Mouse (Mus musculus): ENCODE data around the gene Ugt1a8. TPM values are rescaled to one million over a fixed set of nuclear protein-coding genes. Genes with fewer than 3 reads are reported as not detected.

Ugt1a8 gene
- total and polyA plus RNA-seq, 3 experiments: not detected

GRCm38 (mm10) chr1:88260604-88261377, 173.2 kb downstream of the Ugt1a8 start:
- no peaks in the 10 kb centered on the region for H3K36me3 ChIP-seq (ENCODE audit: control insufficient read depth, insufficient read depth, low read length)
- peak in 1 of 2 experiments; percentile 29 for DNase-seq
- H3K27me3 ChIP-seq (ENCODE audit: control insufficient read depth, insufficient read depth, low read length): no peaks in the 10 kb centered on the region
- H3K4me1 ChIP-seq (ENCODE audit: control insufficient read depth, insufficient read depth, low read length): peaks cover 3% of the 10 kb centered on the region
- 83% methylated on average over 10 of the region's 10 CpGs for WGBS
- H3K79me2 ChIP-seq (replicated peaks; ENCODE audit: control insufficient read depth, insufficient read depth, low read length): no peaks in the 10 kb centered on the region
- H3K4me3 ChIP-seq: no peak overlapping the region
- no peak for TF ChIP-seq CTCF (IDR thresholded peaks at IDR 0.05)
- intact Hi-C loops (cut with DNase I): no loop called here
- no peak overlapping the region for H3K9ac ChIP-seq (ENCODE audit: low read depth, low read length)
- H3K27ac ChIP-seq: no peak overlapping the region

GRCm38 (mm10) chr1:88261706-88262105, 174.1 kb downstream of the Ugt1a8 start:
- intact Hi-C loops (cut with DNase I): no loop called here
- 83% methylated on average over 7 of the region's 7 CpGs for WGBS
- Histone ChIP-seq H3K27ac (no peak overlapping the region), H3K27me3 (ENCODE audit: control insufficient read depth, insufficient read depth, low read length) (no peaks in the 10 kb centered on the region), H3K79me2 (replicated peaks; ENCODE audit: control insufficient read depth, insufficient read depth, low read length) (no peaks in the 10 kb centered on the region), H3K4me1 (ENCODE audit: control insufficient read depth, insufficient read depth, low read length) (peaks cover 3% of the 10 kb centered on the region), H3K9ac (ENCODE audit: low read depth, low read length) (no peak overlapping the region), H3K36me3 (ENCODE audit: control insufficient read depth, insufficient read depth, low read length) (no peaks in the 10 kb centered on the region), H3K4me3 (no peak overlapping the region)
- TF ChIP-seq EP300 (IDR thresholded peaks at IDR 0.05; ENCODE audit: insufficient read depth, low read depth, low read length) (no peak), CTCF (IDR thresholded peaks at IDR 0.05) (no peak), POLR2A (IDR thresholded peaks at IDR 0.05; ENCODE audit: insufficient read depth, low read depth, low read length) (no peak)
- DNase-seq: no peak

GRCm38 (mm10) chr1:88262255-88262654, 174.6 kb downstream of the Ugt1a8 start:
- peak in 1 of 2 experiments; percentile 40 for DNase-seq
- Histone ChIP-seq H3K27ac (no peak overlapping the region), H3K36me3 (ENCODE audit: control insufficient read depth, insufficient read depth, low read length) (no peaks in the 10 kb centered on the region), H3K79me2 (replicated peaks; ENCODE audit: control insufficient read depth, insufficient read depth, low read length) (no peaks in the 10 kb centered on the region), H3K4me1 (ENCODE audit: control insufficient read depth, insufficient read depth, low read length) (peaks cover 3% of the 10 kb centered on the region), H3K4me3 (no peak overlapping the region), H3K9ac (ENCODE audit: low read depth, low read length) (no peak overlapping the region), H3K27me3 (ENCODE audit: control insufficient read depth, insufficient read depth, low read length) (no peaks in the 10 kb centered on the region)
- 75% methylated on average over 4 of the region's 4 CpGs for WGBS
- no peak for TF ChIP-seq POLR2A (IDR thresholded peaks at IDR 0.05; ENCODE audit: insufficient read depth, low read depth, low read length)
- no peak for TF ChIP-seq EP300 (IDR thresholded peaks at IDR 0.05; ENCODE audit: insufficient read depth, low read depth, low read length)
- TF ChIP-seq CTCF (IDR thresholded peaks at IDR 0.05): no peak
- intact Hi-C loops (cut with DNase I): no loop called here

- DNase-seq: peak in 1 of 2 experiments; percentile 36
- TF ChIP-seq EP300 (IDR thresholded peaks at IDR 0.05; ENCODE audit: insufficient read depth, low read depth, low read length): no peak
- TF ChIP-seq POLR2A (IDR thresholded peaks at IDR 0.05; ENCODE audit: insufficient read depth, low read depth, low read length): no peak
- TF ChIP-seq CTCF (IDR thresholded peaks at IDR 0.05): no peak
- peaks cover 3% of the 10 kb centered on the region for H3K4me1 ChIP-seq (ENCODE audit: control insufficient read depth, insufficient read depth, low read length)
- WGBS: 77% methylated on average over 6 of the region's 6 CpGs
- H3K27ac ChIP-seq: no peak overlapping the region
- no peaks in the 10 kb centered on the region for H3K36me3 ChIP-seq (ENCODE audit: control insufficient read depth, insufficient read depth, low read length)
- no peak overlapping the region for H3K4me3 ChIP-seq
- no peak overlapping the region for H3K9ac ChIP-seq (ENCODE audit: low read depth, low read length)
- intact Hi-C loops (cut with DNase I): no loop called here
- no peaks in the 10 kb centered on the region for H3K27me3 ChIP-seq (ENCODE audit: control insufficient read depth, insufficient read depth, low read length)
- no peaks in the 10 kb centered on the region for H3K79me2 ChIP-seq (replicated peaks; ENCODE audit: control insufficient read depth, insufficient read depth, low read length)
Observed at GRCm38 (mm10) chr1:88262961-88263360, 175.3 kb downstream of the Ugt1a8 start.

GRCm38 (mm10) chr1:88263778-88264177, 176.2 kb downstream of the Ugt1a8 start:
- H3K4me3 ChIP-seq: no peak overlapping the region
- WGBS: 93% methylated on average over 5 of the region's 5 CpGs
- peak in 1 of 2 experiments; percentile 36 for DNase-seq
- no peak overlapping the region for H3K9ac ChIP-seq (ENCODE audit: low read depth, low read length)
- H3K27ac ChIP-seq: no peak overlapping the region
- H3K36me3 ChIP-seq (ENCODE audit: control insufficient read depth, insufficient read depth, low read length): no peaks in the 10 kb centered on the region
- H3K27me3 ChIP-seq (ENCODE audit: control insufficient read depth, insufficient read depth, low read length): no peaks in the 10 kb centered on the region
- peaks cover 3% of the 10 kb centered on the region for H3K4me1 ChIP-seq (ENCODE audit: control insufficient read depth, insufficient read depth, low read length)
- intact Hi-C loops (cut with DNase I): loop anchor here (1.0 kb wide), 1 partner anchor 13 kb away; no protein-coding TSS in a partner anchor
- no peaks in the 10 kb centered on the region for H3K79me2 ChIP-seq (replicated peaks; ENCODE audit: control insufficient read depth, insufficient read depth, low read length)
- TF ChIP-seq CTCF (IDR thresholded peaks at IDR 0.05) (no peak), POLR2A (IDR thresholded peaks at IDR 0.05; ENCODE audit: insufficient read depth, low read depth, low read length) (no peak), EP300 (IDR thresholded peaks at IDR 0.05; ENCODE audit: insufficient read depth, low read depth, low read length) (no peak)

GRCm38 (mm10) chr1:88264237-88264868, 176.7 kb downstream of the Ugt1a8 start:
- H3K79me2 ChIP-seq (replicated peaks; ENCODE audit: control insufficient read depth, insufficient read depth, low read length): no peaks in the 10 kb centered on the region
- H3K36me3 ChIP-seq (ENCODE audit: control insufficient read depth, insufficient read depth, low read length): no peaks in the 10 kb centered on the region
- intact Hi-C loops (cut with DNase I): loop anchor here (1.0 kb wide), 1 partner anchor 12 kb away; no protein-coding TSS in a partner anchor
- H3K4me3 ChIP-seq: no peak overlapping the region
- no peak overlapping the region for H3K27ac ChIP-seq
- WGBS: 80% methylated on average over 7 of the region's 7 CpGs
- TF ChIP-seq EP300 (IDR thresholded peaks at IDR 0.05; ENCODE audit: insufficient read depth, low read depth, low read length) (no peak), CTCF (IDR thresholded peaks at IDR 0.05) (no peak), POLR2A (IDR thresholded peaks at IDR 0.05; ENCODE audit: insufficient read depth, low read depth, low read length) (no peak)
- H3K27me3 ChIP-seq (ENCODE audit: control insufficient read depth, insufficient read depth, low read length): no peaks in the 10 kb centered on the region
- no peak overlapping the region for H3K9ac ChIP-seq (ENCODE audit: low read depth, low read length)
- DNase-seq: peak in 1 of 2 experiments; percentile 22
- H3K4me1 ChIP-seq (ENCODE audit: control insufficient read depth, insufficient read depth, low read length): no peaks in the 10 kb centered on the region
